Mouse (Mus musculus): ENCODE measurements around the gene 2310022A10Rik. TPM values are rescaled to one million over a fixed set of nuclear protein-coding genes. Genes with fewer than 3 reads are reported as not detected.

2310022A10Rik gene
- polyA plus RNA-seq, 1 experiment from 2014 or later = 31.0 TPM

GRCm38 (mm10) chr7:27577589-27577988 lies 24.6 kb downstream of the 2310022A10Rik start:
- Histone ChIP-seq H3K36me3 (ENCODE audit: control insufficient read depth, insufficient read depth, low read length) (peaks cover 84% of the 10 kb centered on the region), H3K4me2 (ENCODE audit: low read length) (no peak overlapping the region), H3K27me3 (ENCODE audit: control insufficient read depth, insufficient read depth, low read length) (no peaks in the 10 kb centered on the region), H3K4me1 (ENCODE audit: control insufficient read depth in 2 of 2, insufficient read depth in 2 of 2, low read length in 2 of 2) (no peaks in the 10 kb centered on the region), H3K27ac (replicated peaks in 1 of 2; ENCODE audit: control insufficient read depth in 1 of 2, insufficient read depth in 1 of 2, low read depth in 2 of 2, low read length in 2 of 2) (no peak overlapping the region), H3K9ac (ENCODE audit: low read length) (no peak overlapping the region), H3K4me3 (ENCODE audit: control insufficient read depth in 1 of 2, insufficient read depth in 1 of 2, low read depth in 1 of 2, low read length in 2 of 2) (no peak overlapping the region), H3K9me3 (ENCODE audit: control insufficient read depth, low read length) (no peaks in the 10 kb centered on the region)
- ATAC-seq (ENCODE audit: insufficient number of reproducible peaks, insufficient read depth, low FRiP score, low read depth) = no peak
- 90% methylated on average over 6 of the region's 6 CpGs for WGBS

GRCm38 (mm10) chr7:27578465-27578864 lies 25.4 kb downstream of the 2310022A10Rik start:
- no peak for ATAC-seq (ENCODE audit: insufficient number of reproducible peaks, insufficient read depth, low FRiP score, low read depth)
- Histone ChIP-seq H3K9ac (ENCODE audit: low read length) (no peak overlapping the region), H3K27ac (replicated peaks in 1 of 2; ENCODE audit: control insufficient read depth in 1 of 2, insufficient read depth in 1 of 2, low read depth in 2 of 2, low read length in 2 of 2) (no peak overlapping the region), H3K4me3 (ENCODE audit: control insufficient read depth in 1 of 2, insufficient read depth in 1 of 2, low read depth in 1 of 2, low read length in 2 of 2) (no peak overlapping the region), H3K27me3 (ENCODE audit: control insufficient read depth, insufficient read depth, low read length) (no peaks in the 10 kb centered on the region), H3K4me1 (ENCODE audit: control insufficient read depth in 2 of 2, insufficient read depth in 2 of 2, low read length in 2 of 2) (no peaks in the 10 kb centered on the region), H3K9me3 (ENCODE audit: control insufficient read depth, low read length) (no peaks in the 10 kb centered on the region), H3K36me3 (ENCODE audit: control insufficient read depth, insufficient read depth, low read length) (peaks cover 87% of the 10 kb centered on the region), H3K4me2 (ENCODE audit: low read length) (no peak overlapping the region)
- 85% methylated on average over 7 of the region's 7 CpGs for WGBS

GRCm38 (mm10) chr7:27580380-27581174 lies 27.5 kb downstream of the 2310022A10Rik start:
- WGBS = 90% methylated on average over 14 of the region's 14 CpGs
- Histone ChIP-seq H3K4me3 (ENCODE audit: control insufficient read depth in 1 of 2, insufficient read depth in 1 of 2, low read depth in 1 of 2, low read length in 2 of 2) (no peak overlapping the region), H3K4me1 (ENCODE audit: control insufficient read depth in 2 of 2, insufficient read depth in 2 of 2, low read length in 2 of 2) (no peaks in the 10 kb centered on the region), H3K9me3 (ENCODE audit: control insufficient read depth, low read length) (no peaks in the 10 kb centered on the region), H3K4me2 (ENCODE audit: low read length) (no peak overlapping the region), H3K27me3 (ENCODE audit: control insufficient read depth, insufficient read depth, low read length) (no peaks in the 10 kb centered on the region), H3K36me3 (ENCODE audit: control insufficient read depth, insufficient read depth, low read length) (peaks cover 86% of the 10 kb centered on the region), H3K27ac (replicated peaks in 1 of 2; ENCODE audit: control insufficient read depth in 1 of 2, insufficient read depth in 1 of 2, low read depth in 2 of 2, low read length in 2 of 2) (no peak overlapping the region), H3K9ac (ENCODE audit: low read length) (no peak overlapping the region)
- no peak for ATAC-seq (ENCODE audit: insufficient number of reproducible peaks, insufficient read depth, low FRiP score, low read depth)

- H3K9ac ChIP-seq (ENCODE audit: low read length) = no peak overlapping the region
- H3K4me1 ChIP-seq (ENCODE audit: control insufficient read depth in 2 of 2, insufficient read depth in 2 of 2, low read length in 2 of 2) = no peaks in the 10 kb centered on the region
- no peak overlapping the region for H3K27ac ChIP-seq (replicated peaks in 1 of 2; ENCODE audit: control insufficient read depth in 1 of 2, insufficient read depth in 1 of 2, low read depth in 2 of 2, low read length in 2 of 2)
- peaks cover 25% of the 10 kb centered on the region for H3K36me3 ChIP-seq (ENCODE audit: control insufficient read depth, insufficient read depth, low read length)
- no peaks in the 10 kb centered on the region for H3K27me3 ChIP-seq (ENCODE audit: control insufficient read depth, insufficient read depth, low read length)
- no peak overlapping the region for H3K4me2 ChIP-seq (ENCODE audit: low read length)
- H3K9me3 ChIP-seq (ENCODE audit: control insufficient read depth, low read length) = no peaks in the 10 kb centered on the region
- no peak overlapping the region for H3K4me3 ChIP-seq (ENCODE audit: control insufficient read depth in 1 of 2, insufficient read depth in 1 of 2, low read depth in 1 of 2, low read length in 2 of 2)
- WGBS = 85% methylated on average over 2 of the region's 2 CpGs
- ATAC-seq (ENCODE audit: insufficient number of reproducible peaks, insufficient read depth, low FRiP score, low read depth) = no peak
These were observed 33.8 kb downstream of the 2310022A10Rik start for GRCm38 (mm10) chr7:27586861-27587260.

DNA sequence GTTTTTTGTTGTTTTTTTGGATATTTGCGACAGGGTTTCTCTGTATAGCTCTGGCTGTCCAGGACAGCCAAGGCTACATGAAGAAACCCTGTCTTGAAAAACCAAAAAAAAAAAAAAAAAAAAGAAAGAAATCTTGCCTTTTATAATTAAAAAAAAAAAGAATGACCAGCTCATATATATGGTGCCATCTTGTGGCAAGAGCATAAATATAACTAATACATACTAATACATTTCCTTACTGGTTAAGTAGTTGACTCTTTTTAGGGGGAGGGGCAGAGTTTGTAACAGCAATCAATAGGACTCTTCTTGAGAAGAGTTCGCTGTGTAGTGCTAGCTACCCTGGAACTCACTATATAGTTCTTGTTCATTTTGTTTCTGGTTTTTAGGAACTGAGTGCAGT lies 34.7 kb downstream of the 2310022A10Rik start:
- WGBS = 84% methylated on average over 2 of the region's 2 CpGs
- Histone ChIP-seq H3K9me3 (ENCODE audit: control insufficient read depth, low read length) (no peaks in the 10 kb centered on the region), H3K27ac (replicated peaks in 1 of 2; ENCODE audit: control insufficient read depth in 1 of 2, insufficient read depth in 1 of 2, low read depth in 2 of 2, low read length in 2 of 2) (no peak overlapping the region), H3K4me2 (ENCODE audit: low read length) (no peak overlapping the region), H3K4me3 (ENCODE audit: control insufficient read depth in 1 of 2, insufficient read depth in 1 of 2, low read depth in 1 of 2, low read length in 2 of 2) (no peak overlapping the region), H3K9ac (ENCODE audit: low read length) (no peak overlapping the region), H3K36me3 (ENCODE audit: control insufficient read depth, insufficient read depth, low read length) (peaks cover 17% of the 10 kb centered on the region), H3K4me1 (ENCODE audit: control insufficient read depth in 2 of 2, insufficient read depth in 2 of 2, low read length in 2 of 2) (peaks cover 2% of the 10 kb centered on the region in 2 experiments), H3K27me3 (ENCODE audit: control insufficient read depth, insufficient read depth, low read length) (no peaks in the 10 kb centered on the region)
- ATAC-seq (ENCODE audit: insufficient number of reproducible peaks, insufficient read depth, low FRiP score, low read depth) = no peak

- WGBS = 90% methylated on average over 4 of the region's 4 CpGs
- Histone ChIP-seq H3K27ac (replicated peaks in 1 of 2; ENCODE audit: control insufficient read depth in 1 of 2, insufficient read depth in 1 of 2, low read depth in 2 of 2, low read length in 2 of 2) (no peak overlapping the region), H3K36me3 (ENCODE audit: control insufficient read depth, insufficient read depth, low read length) (peaks cover 12% of the 10 kb centered on the region), H3K4me1 (ENCODE audit: control insufficient read depth in 2 of 2, insufficient read depth in 2 of 2, low read length in 2 of 2) (peaks cover 10 to 22% of the 10 kb centered on the region in 2 experiments), H3K27me3 (ENCODE audit: control insufficient read depth, insufficient read depth, low read length) (no peaks in the 10 kb centered on the region), H3K4me3 (ENCODE audit: control insufficient read depth in 1 of 2, insufficient read depth in 1 of 2, low read depth in 1 of 2, low read length in 2 of 2) (no peak overlapping the region), H3K9me3 (ENCODE audit: control insufficient read depth, low read length) (no peaks in the 10 kb centered on the region), H3K4me2 (ENCODE audit: low read length) (no peak overlapping the region), H3K9ac (ENCODE audit: low read length) (no peak overlapping the region)
- no peak for ATAC-seq (ENCODE audit: insufficient number of reproducible peaks, insufficient read depth, low FRiP score, low read depth)
These were observed 37.1 kb downstream of the 2310022A10Rik start for GRCm38 (mm10) chr7:27590088-27590487.

DNA sequence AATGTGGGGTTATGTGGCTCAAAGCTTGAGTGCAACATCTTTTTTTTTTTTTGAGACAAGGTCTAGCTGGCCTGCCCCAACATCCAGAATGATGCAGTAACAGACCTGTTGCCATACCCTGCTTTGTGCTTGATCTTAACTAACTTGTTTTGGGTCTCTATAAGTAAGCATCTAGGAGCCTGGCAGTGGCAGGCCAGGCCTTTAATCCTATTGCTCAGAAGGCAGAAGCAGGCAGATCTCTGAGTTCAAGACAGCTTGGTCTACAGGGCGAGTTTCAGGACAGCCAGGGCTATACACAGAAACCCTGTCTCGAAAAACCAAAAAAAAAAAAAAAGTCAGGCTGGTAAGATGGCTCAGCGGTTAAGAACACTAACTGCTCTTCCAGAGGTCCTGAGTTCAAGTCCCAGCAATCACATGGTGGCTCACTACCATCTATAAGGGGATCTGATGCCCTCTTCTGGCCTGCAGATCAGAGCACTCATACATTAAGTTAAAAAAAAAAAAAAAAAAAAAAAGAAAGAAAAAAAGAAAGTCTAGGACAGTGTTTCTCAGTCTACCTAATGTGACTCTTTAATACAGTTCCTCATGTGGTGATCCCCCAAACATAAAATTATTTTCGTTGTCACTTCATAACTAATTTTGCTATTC lies 37.7 kb downstream of the 2310022A10Rik start:
- 63% methylated on average over 4 of the region's 4 CpGs for WGBS
- Histone ChIP-seq H3K27me3 (ENCODE audit: control insufficient read depth, insufficient read depth, low read length) (no peaks in the 10 kb centered on the region), H3K27ac (replicated peaks in 1 of 2; ENCODE audit: control insufficient read depth in 1 of 2, insufficient read depth in 1 of 2, low read depth in 2 of 2, low read length in 2 of 2) (peak overlapping the region; percentile 87 to 98), H3K9me3 (ENCODE audit: control insufficient read depth, low read length) (no peaks in the 10 kb centered on the region), H3K9ac (ENCODE audit: low read length) (peak overlapping the region; percentile 94), H3K36me3 (ENCODE audit: control insufficient read depth, insufficient read depth, low read length) (peaks cover 12% of the 10 kb centered on the region; the same call in 1 of the 2 replicates), H3K4me3 (ENCODE audit: control insufficient read depth in 1 of 2, insufficient read depth in 1 of 2, low read depth in 1 of 2, low read length in 2 of 2) (peak overlapping the region; percentile 27 to 83; a peak in 3 of 4 replicates), H3K4me2 (ENCODE audit: low read length) (peak overlapping the region; percentile 70), H3K4me1 (ENCODE audit: control insufficient read depth in 2 of 2, insufficient read depth in 2 of 2, low read length in 2 of 2) (peaks cover 10 to 28% of the 10 kb centered on the region in 2 experiments)
- no peak for ATAC-seq (ENCODE audit: insufficient number of reproducible peaks, insufficient read depth, low FRiP score, low read depth)
